Mouse (Mus musculus) hindbrain, embryonic 14.5 days (tissue): ENCODE results near the gene Adora1. TPM values are rescaled to one million over a fixed set of nuclear protein-coding genes. Genes with fewer than 3 reads are reported as not detected.
"Not testable (repeated sequence)": the region's sequence is repeated elsewhere in the genome, so short reads cannot be mapped to it uniquely, and the experiment has no call there.

Source experiments
- ATAC-seq: fragments of 200-750 bp; cut with Nextera tagmentation; 2 replicates; pipeline ENCODE4 v1.8.0; 2017; ENCODE audit warnings: moderate number of reproducible peaks, mild to moderate bottlenecking, moderate TSS enrichment, moderate library complexity; ENCODE audit not compliant: low FRiP score
- DNase-seq: peaks from one replicate; pipeline ENCODE4 v3.0.0-alpha.2; 2015; ENCODE audit warnings: low spot score
- H3K27ac ChIP-seq: fragments of 300-500 bp; sonication (generic); 2 replicates; pipeline ENCODE4 v1.5.1; 2014; ENCODE audit warnings: mild to moderate bottlenecking, moderate library complexity
- H3K27me3 ChIP-seq: fragments of 300-500 bp; sonication (generic); 2 replicates; pipeline ENCODE4 v1.6.1; 2014; ENCODE audit warnings: mild to moderate bottlenecking, low read length, mixed read lengths; ENCODE audit not compliant: control insufficient read depth, insufficient read depth
- H3K36me3 ChIP-seq: fragments of 300-500 bp; sonication (generic); replicated peaks from 2 replicates; pipeline ENCODE4 v1.6.1; 2014; ENCODE audit not compliant: control insufficient read depth, insufficient read depth
- H3K4me1 ChIP-seq: fragments of 300-500 bp; sonication (generic); replicated peaks from 2 replicates; pipeline ENCODE4 v1.6.1; 2014; ENCODE audit warnings: antibody characterized with exemption, low read length, mixed read lengths; ENCODE audit not compliant: control insufficient read depth, insufficient read depth
- H3K4me2 ChIP-seq: fragments of 300-500 bp; sonication (generic); replicated peaks from 2 replicates; pipeline ENCODE4 v1.6.1; 2014; ENCODE audit warnings: mild to moderate bottlenecking, moderate library complexity
- H3K4me3 ChIP-seq: fragments of 300-500 bp; sonication (generic); replicated peaks from 2 replicates; pipeline ENCODE4 v1.5.1; 2014; ENCODE audit warnings: mild to moderate bottlenecking, low read length
- H3K9ac ChIP-seq: fragments of 300-500 bp; sonication (generic); 2 replicates; pipeline ENCODE4 v1.6.1; 2014
- H3K9me3 ChIP-seq: fragments of 300-500 bp; sonication (generic); 2 replicates; pipeline ENCODE4 v1.6.1; 2016; ENCODE audit warnings: low read length; ENCODE audit not compliant: control insufficient read depth
- WGBS: fragments of 180-500 bp; shearing (Covaris S2); extraction: QIAGEN DNeasy Blood & Tissue Kit; methylation state at CpG from one replicate; pipeline ENCODE4 v1.1.7; 2014; 5-methylcytosine and 5-hydroxymethylcytosine counted together
- polyA plus RNA-seq: library from polyadenylated mRNA; unstranded; fragments of >200 nt; fragmentation: Nextera tagmentation; extraction: Ambion mirVana; gene quantifications from 2 replicates; pipeline ENCODE4 v1.2.1, GENCODE M21; 2014

Adora1 gene
- polyA plus RNA-seq, 1 experiment from 2014 or later: 13.0 TPM

- Histone ChIP-seq H3K27ac (peak overlapping the region; percentile 64; the same call in 1 of the 2 replicates), H3K4me1 (peaks cover 5% of the 10 kb centered on the region; the same call in 1 of the 2 replicates), H3K9ac (no peak overlapping the region), H3K9me3 (no peaks in the 10 kb centered on the region), H3K36me3 (no peaks in the 10 kb centered on the region), H3K27me3 (no peaks in the 10 kb centered on the region), H3K4me3 (no peak overlapping the region), H3K4me2 (no peak overlapping the region)
- no peak for DNase-seq
- WGBS: 62% methylated on average over 5 of the region's 5 CpGs
- ATAC-seq: no peak
Measured at GRCm38 (mm10) chr1:134272754-134273250, 37.6 kb upstream of the Adora1 start.

- DNase-seq (no peak), ATAC-seq (no peak)
- Histone ChIP-seq H3K9me3 (no peaks in the 10 kb centered on the region), H3K4me3 (no peak overlapping the region), H3K36me3 (no peaks in the 10 kb centered on the region), H3K27ac (no peak overlapping the region), H3K9ac (no peak overlapping the region), H3K4me1 (peaks cover 12% of the 10 kb centered on the region), H3K4me2 (no peak overlapping the region), H3K27me3 (no peaks in the 10 kb centered on the region)
- WGBS: 71% methylated on average over 7 of the region's 7 CpGs
Measured at GRCm38 (mm10) chr1:134270026-134270425, 34.8 kb upstream of the Adora1 start.

- Histone ChIP-seq H3K9me3 (peaks cover 4% of the 10 kb centered on the region), H3K27ac (peak overlapping the region; percentile 14; the same call in 1 of the 2 replicates), H3K27me3 (no peaks in the 10 kb centered on the region), H3K4me3 (no peak overlapping the region), H3K9ac (no peak overlapping the region), H3K4me1 (peaks cover 7% of the 10 kb centered on the region; the same call in 1 of the 2 replicates), H3K4me2 (no peak overlapping the region), H3K36me3 (no peaks in the 10 kb centered on the region)
- ATAC-seq: peak; percentile 48; the same call in 1 of the 2 replicates
- WGBS: 23% methylated on average over 2 of the region's 2 CpGs
- DNase-seq: no peak
Measured at GRCm38 (mm10) chr1:134265797-134266196, 30.6 kb upstream of the Adora1 start.

GRCm38 (mm10) chr1:134264341-134264740 is 29.1 kb upstream of the Adora1 start:
- Histone ChIP-seq H3K9me3 (peaks cover 11% of the 10 kb centered on the region), H3K4me3 (no peak overlapping the region), H3K27ac (no peak overlapping the region), H3K9ac (no peak overlapping the region), H3K4me2 (no peak overlapping the region), H3K27me3 (no peaks in the 10 kb centered on the region), H3K4me1 (peaks cover 7% of the 10 kb centered on the region; the same call in 1 of the 2 replicates), H3K36me3 (no peaks in the 10 kb centered on the region)
- ATAC-seq: no peak
- no peak for DNase-seq
- WGBS: 93% methylated on average over 6 of the region's 6 CpGs

GRCm38 (mm10) chr1:134249681-134250080 is 14.4 kb upstream of the Adora1 start:
- H3K4me1 ChIP-seq, H3K27me3 ChIP-seq, H3K36me3 ChIP-seq, H3K9me3 ChIP-seq, ATAC-seq, H3K27ac ChIP-seq, H3K4me3 ChIP-seq, H3K4me2 ChIP-seq, DNase-seq, H3K9ac ChIP-seq: not testable (repeated sequence)
- WGBS: 47% methylated on average over 1 of the region's 1 CpGs

GRCm38 (mm10) chr1:134246590-134246989 is 11.4 kb upstream of the Adora1 start:
- Histone ChIP-seq H3K9ac (no peak overlapping the region), H3K4me3 (no peak overlapping the region), H3K9me3 (no peaks in the 10 kb centered on the region), H3K27ac (no peak overlapping the region), H3K36me3 (no peaks in the 10 kb centered on the region), H3K27me3 (no peaks in the 10 kb centered on the region), H3K4me2 (no peak overlapping the region), H3K4me1 (peaks cover 8% of the 10 kb centered on the region)
- 60% methylated on average over 4 of the region's 4 CpGs for WGBS
- no peak for DNase-seq
- no peak for ATAC-seq

- Histone ChIP-seq H3K27ac (no peak overlapping the region), H3K4me3 (no peak overlapping the region), H3K36me3 (no peaks in the 10 kb centered on the region), H3K9me3 (no peaks in the 10 kb centered on the region), H3K4me1 (peaks cover 8% of the 10 kb centered on the region), H3K4me2 (no peak overlapping the region), H3K9ac (no peak overlapping the region), H3K27me3 (no peaks in the 10 kb centered on the region)
- ATAC-seq: peak; percentile 36; the same call in 1 of the 2 replicates
- 73% methylated on average over 14 of the region's 14 CpGs for WGBS
- no peak for DNase-seq
Measured at GRCm38 (mm10) chr1:134245004-134245717, 9.9 kb upstream of the Adora1 start.

GRCm38 (mm10) chr1:134243948-134244914 is 9.0 kb upstream of the Adora1 start:
- peak overlapping the region; percentile 29 for H3K9ac ChIP-seq

GRCm38 (mm10) chr1:134243505-134243904 is 8.3 kb upstream of the Adora1 start:
- Histone ChIP-seq H3K27me3 (no peaks in the 10 kb centered on the region), H3K27ac (no peak overlapping the region), H3K4me1 (peaks cover 8% of the 10 kb centered on the region), H3K9me3 (no peaks in the 10 kb centered on the region), H3K9ac (no peak overlapping the region), H3K36me3 (no peaks in the 10 kb centered on the region), H3K4me3 (no peak overlapping the region), H3K4me2 (no peak overlapping the region)
- DNase-seq (no peak), ATAC-seq (no peak)
- 83% methylated on average over 6 of the region's 6 CpGs for WGBS

More at GRCm38 (mm10) chr1:134243948-134244914, 9.0 kb upstream of the Adora1 start:
- H3K4me3 ChIP-seq: no peak overlapping the region
- H3K36me3 ChIP-seq: no peaks in the 10 kb centered on the region
- ATAC-seq (peak; percentile 89), DNase-seq (peak; percentile 84)
- no peaks in the 10 kb centered on the region for H3K9me3 ChIP-seq
- no peak overlapping the region for H3K27ac ChIP-seq
- H3K4me2 ChIP-seq: peak overlapping the region; percentile 51
- peaks cover 8% of the 10 kb centered on the region for H3K4me1 ChIP-seq
- no peaks in the 10 kb centered on the region for H3K27me3 ChIP-seq
- 24% methylated on average over 35 of the region's 35 CpGs for WGBS
